In genomic region chr11:105943133-105944102, GRCm38 (mm10) we compare ENCODE assay signal across 7 mouse cellular contexts. TPM values are rescaled to one million over a fixed set of nuclear protein-coding genes. Genes with fewer than 3 reads are reported as not detected.
DNase-seq lines count a peak whose midpoint lies in the region; ATAC-seq and TF ChIP-seq lines count a peak whose summit lies in the region.

No protein-coding gene starts in this region.

- peak overlapping the region; percentile 97 for H3K4me2 ChIP-seq in forebrain, embryonic 11.5 days (ENCODE audit: low read depth, low read length, severe bottlenecking)
- H3K4me2 ChIP-seq in hindbrain, embryonic 14.5 days (replicated peaks) = peak overlapping the region; percentile 93
- peak overlapping the region; percentile 87 for H3K4me2 ChIP-seq in liver, embryonic 13.5 days
- H3K4me2 ChIP-seq in neural tube, embryonic 11.5 days (ENCODE audit: low read depth) = peak overlapping the region; percentile 96

- no peak for TF ChIP-seq POLR2A in ES-Bruce4 (IDR thresholded peaks at IDR 0.05; ENCODE audit: insufficient read depth, low read length)

- WGBS in forebrain, embryonic 11.5 days = 5% methylated on average over 42 of the region's 47 CpGs
- 7% methylated on average over 46 of the region's 47 CpGs for WGBS in hindbrain, embryonic 14.5 days
- WGBS in liver, embryonic 13.5 days (ENCODE audit: insufficient replicate concordance) = 7% methylated on average over 47 of the region's 47 CpGs
- 6% methylated on average over 47 of the region's 47 CpGs for WGBS in neural tube, embryonic 11.5 days

- no peak overlapping the region for H3K27ac ChIP-seq in ES-Bruce4 (ENCODE audit: insufficient read depth, low read length)
- H3K27ac ChIP-seq in forebrain, embryonic 11.5 days (ENCODE audit: low read depth, low read length) = no peak overlapping the region; the same call in 1 of the 2 replicates
- H3K27ac ChIP-seq in hindbrain, embryonic 14.5 days = peak overlapping the region; percentile 66
- no peak overlapping the region for H3K27ac ChIP-seq in liver, embryonic 13.5 days
- no peak overlapping the region for H3K27ac ChIP-seq in neural tube, embryonic 11.5 days (ENCODE audit: low read depth, low read length)

- no peaks in the 10 kb centered on the region for H3K36me3 ChIP-seq in ES-Bruce4 (ENCODE audit: control insufficient read depth, insufficient read depth, low read length, poor library complexity, severe bottlenecking)
- no peaks in the 10 kb centered on the region for H3K36me3 ChIP-seq in forebrain, embryonic 11.5 days (ENCODE audit: control insufficient read depth, insufficient read depth, low read length)
- no peaks in the 10 kb centered on the region for H3K36me3 ChIP-seq in hindbrain, embryonic 14.5 days (replicated peaks; ENCODE audit: control insufficient read depth, insufficient read depth)
- H3K36me3 ChIP-seq in liver, embryonic 13.5 days = no peaks in the 10 kb centered on the region
- H3K36me3 ChIP-seq in neural tube, embryonic 11.5 days (ENCODE audit: control insufficient read depth, insufficient read depth, low read length) = no peaks in the 10 kb centered on the region

- peak overlapping the region; percentile 85 for H3K9ac ChIP-seq in ES-Bruce4 (ENCODE audit: low read depth, poor library complexity, severe bottlenecking)
- H3K9ac ChIP-seq in forebrain, embryonic 11.5 days (ENCODE audit: low read length) = peak overlapping the region; percentile 69
- peak overlapping the region; percentile 75 for H3K9ac ChIP-seq in hindbrain, embryonic 14.5 days
- H3K9ac ChIP-seq in liver, embryonic 13.5 days = peak overlapping the region; percentile 61
- H3K9ac ChIP-seq in neural tube, embryonic 11.5 days (ENCODE audit: low read length) = peak overlapping the region; percentile 66

- no peaks in the 10 kb centered on the region for H3K27me3 ChIP-seq in ES-Bruce4 (ENCODE audit: control insufficient read depth, insufficient read depth, low read length, poor library complexity, severe bottlenecking)
- no peaks in the 10 kb centered on the region for H3K27me3 ChIP-seq in forebrain, embryonic 11.5 days (ENCODE audit: control insufficient read depth, insufficient read depth, low read length)
- H3K27me3 ChIP-seq in hindbrain, embryonic 14.5 days (ENCODE audit: control insufficient read depth, insufficient read depth, low read length) = no peaks in the 10 kb centered on the region
- H3K27me3 ChIP-seq in liver, embryonic 13.5 days = peaks cover 58% of the 10 kb centered on the region
- peaks cover 8% of the 10 kb centered on the region for H3K27me3 ChIP-seq in neural tube, embryonic 11.5 days (ENCODE audit: control insufficient read depth, insufficient read depth, low read length)

- peak overlapping the region; percentile 86 for H3K4me3 ChIP-seq in ES-Bruce4 (ENCODE audit: low read depth, low read length)
- peak overlapping the region; percentile 65 for H3K4me3 ChIP-seq in forebrain, embryonic 11.5 days (ENCODE audit: low read depth, low read length)
- peak overlapping the region; percentile 77 for H3K4me3 ChIP-seq in hindbrain, embryonic 14.5 days (replicated peaks; ENCODE audit: low read length)
- peak overlapping the region; percentile 66 for H3K4me3 ChIP-seq in liver, embryonic 13.5 days (replicated peaks)
- H3K4me3 ChIP-seq in neural tube, embryonic 11.5 days (ENCODE audit: low read depth, low read length) = peak overlapping the region; percentile 66

- DNase-seq in adrenal gland, adult 2 months = peak; percentile 85
- DNase-seq in forebrain, embryonic 11.5 days (ENCODE audit: low spot score) = peak; percentile 64
- DNase-seq in hindbrain, embryonic 14.5 days (ENCODE audit: low spot score) = peak; percentile 36
- DNase-seq in liver, embryonic 13.5 days = no peak
- peak; percentile 31 for DNase-seq in neural tube, embryonic 11.5 days (ENCODE audit: low spot score)
- DNase-seq in T-cell, adult 2 months (ENCODE audit: low spot score) = no peak

- ATAC-seq in forebrain, embryonic 11.5 days (replicated peaks; ENCODE audit: low FRiP score) = peak; percentile 64
- ATAC-seq in hindbrain, embryonic 14.5 days (ENCODE audit: low FRiP score) = peak; percentile 54; the same call in 1 of the 2 replicates
- peak; percentile 33 for ATAC-seq in liver, embryonic 13.5 days (ENCODE audit: low read depth)
- no peak for ATAC-seq in neural tube, embryonic 11.5 days (ENCODE audit: insufficient read depth, low FRiP score, low TSS enrichment)

- no peaks in the 10 kb centered on the region for H3K9me3 ChIP-seq in ES-Bruce4 (replicated peaks; ENCODE audit: control insufficient read depth, insufficient read depth, low read length, poor library complexity, severe bottlenecking)
- H3K9me3 ChIP-seq in forebrain, embryonic 11.5 days (ENCODE audit: control insufficient read depth, low read length) = no peaks in the 10 kb centered on the region
- no peaks in the 10 kb centered on the region for H3K9me3 ChIP-seq in hindbrain, embryonic 14.5 days (ENCODE audit: control insufficient read depth, low read length)
- no peaks in the 10 kb centered on the region for H3K9me3 ChIP-seq in liver, embryonic 13.5 days (replicated peaks)
- H3K9me3 ChIP-seq in neural tube, embryonic 11.5 days (ENCODE audit: control insufficient read depth, low read length) = no peaks in the 10 kb centered on the region

- TF ChIP-seq EP300 in ES-Bruce4 (IDR thresholded peaks at IDR 0.05; ENCODE audit: insufficient read depth, low read depth, low read length) = no peak

- H3K4me1 ChIP-seq in ES-Bruce4 (ENCODE audit: control insufficient read depth, insufficient read depth, low read length) = no peaks in the 10 kb centered on the region
- H3K4me1 ChIP-seq in forebrain, embryonic 11.5 days (replicated peaks; ENCODE audit: control insufficient read depth, insufficient read depth, low read length) = 0 out of 2 replicates have a peak, but pooled peaks cover 4% of the 10 kb centered on the region
- H3K4me1 ChIP-seq in hindbrain, embryonic 14.5 days (replicated peaks; ENCODE audit: control insufficient read depth, insufficient read depth, low read length) = peaks cover 17% of the 10 kb centered on the region
- peaks cover 37% of the 10 kb centered on the region for H3K4me1 ChIP-seq in liver, embryonic 13.5 days (replicated peaks)
- H3K4me1 ChIP-seq in neural tube, embryonic 11.5 days (ENCODE audit: control insufficient read depth, insufficient read depth, low read length) = peaks cover 5% of the 10 kb centered on the region; the same call in 1 of the 2 replicates

- no peak for TF ChIP-seq CTCF in ES-Bruce4 (IDR thresholded peaks at IDR 0.05; ENCODE audit: low read depth, low read length)

RNA-seq across cellular contexts. Expression of gene Cyb561, which starts 9.7 kb away (rescaled TPM):
- 21.4 TPM in 2 replicates for polyA plus RNA-seq in ES-Bruce4 (2011; ENCODE audit: insufficient read depth, insufficient read length, low read depth, missing spikeins)
- total RNA-seq in adrenal gland, adult 2 months (2021) = 100 to 1,000 TPM; 103 to 236 TPM
- polyA plus RNA-seq in adrenal gland, adult 2 months (2012; rRNA removed) = 127 and 140 TPM in 2 replicates
- 11.5 and 13.7 TPM in 2 replicates for polyA plus RNA-seq in forebrain, embryonic 11.5 days (2014; fragmentation: Nextera tagmentation; extraction: Ambion mirVana)
- 48.9 and 55.1 TPM in 2 replicates for polyA plus RNA-seq in hindbrain, embryonic 14.5 days (2014; fragmentation: Nextera tagmentation; extraction: Ambion mirVana)
- polyA plus RNA-seq in liver, embryonic 13.5 days (2015; fragmentation: Nextera tagmentation; extraction: Ambion mirVana) = 1.9 TPM in 2 replicates
- 11.2 and 14.0 TPM in 2 replicates for polyA plus RNA-seq in neural tube, embryonic 11.5 days (2014; fragmentation: Nextera tagmentation; extraction: Ambion mirVana)

RNA-seq across cellular contexts. Expression of gene Ace, which starts 24.3 kb away (rescaled TPM):
- 0.18 TPM in 1 of 2 replicates, not detected in the other for polyA plus RNA-seq in ES-Bruce4 (2011; ENCODE audit: insufficient read depth, insufficient read length, low read depth, missing spikeins)
- total RNA-seq in adrenal gland, adult 2 months (2021) = 10 to 100 TPM in 1 of 2 experiments, 1 to 10 TPM in 1; 9.3 to 15.9 TPM
- 8.3 and 11.8 TPM in 2 replicates for polyA plus RNA-seq in adrenal gland, adult 2 months (2012; rRNA removed)
- polyA plus RNA-seq in forebrain, embryonic 11.5 days (2014; fragmentation: Nextera tagmentation; extraction: Ambion mirVana) = 0.67 and 0.90 TPM in 2 replicates
- 6.0 and 6.8 TPM in 2 replicates for polyA plus RNA-seq in hindbrain, embryonic 14.5 days (2014; fragmentation: Nextera tagmentation; extraction: Ambion mirVana)
- polyA plus RNA-seq in liver, embryonic 13.5 days (2015; fragmentation: Nextera tagmentation; extraction: Ambion mirVana) = 0.02 and 0.05 TPM in 2 replicates
- 0.44 and 0.51 TPM in 2 replicates for polyA plus RNA-seq in neural tube, embryonic 11.5 days (2014; fragmentation: Nextera tagmentation; extraction: Ambion mirVana)

RNA-seq across cellular contexts. Expression of gene Ace3, which starts 51.1 kb away (rescaled TPM):
- not detected in 2 replicates for polyA plus RNA-seq in ES-Bruce4 (2011; ENCODE audit: insufficient read depth, insufficient read length, low read depth, missing spikeins)
- total RNA-seq in adrenal gland, adult 2 months (2021) = not detected
- not detected in 2 replicates for polyA plus RNA-seq in adrenal gland, adult 2 months (2012; rRNA removed)
- polyA plus RNA-seq in forebrain, embryonic 11.5 days (2014; fragmentation: Nextera tagmentation; extraction: Ambion mirVana) = not detected in 2 replicates
- polyA plus RNA-seq in hindbrain, embryonic 14.5 days (2014; fragmentation: Nextera tagmentation; extraction: Ambion mirVana) = not detected in 2 replicates
- polyA plus RNA-seq in liver, embryonic 13.5 days (2015; fragmentation: Nextera tagmentation; extraction: Ambion mirVana) = not detected in 2 replicates
- not detected in 2 replicates for polyA plus RNA-seq in neural tube, embryonic 11.5 days (2014; fragmentation: Nextera tagmentation; extraction: Ambion mirVana)

Comparison
In these comparisons a context has a peak if more than half of its experiments do, and no peak if none do; other contexts are left out.
1. DNase-seq: peak in adrenal gland, adult 2 months (single experiment), forebrain, embryonic 11.5 days (single experiment), hindbrain, embryonic 14.5 days (single experiment) and neural tube, embryonic 11.5 days (single experiment); none in liver, embryonic 13.5 days (single experiment) and T-cell, adult 2 months (single experiment).
2. Peak in every context shown above with its lines, with median percentiles within 50 percentile points of each other: H3K4me3 ChIP-seq, H3K9ac ChIP-seq and H3K4me2 ChIP-seq.